Mouse (Mus musculus): ENCODE data around the gene Asap2. TPM values are rescaled to one million over a fixed set of nuclear protein-coding genes. Genes with fewer than 3 reads are reported as not detected.
A peak's percentile ranks its signal among the peaks of the same experiment; 100 is the strongest.

Asap2 gene
- total and polyA plus RNA-seq, 2 experiments from 2014 or later, result 14.9 to 27.8 TPM

GRCm38 (mm10) chr12:21159304-21159703 is 169.0 kb downstream of the Asap2 start:
- Histone ChIP-seq H3K9me3 (ENCODE audit: low read length) (no peaks in the 10 kb centered on the region), H3K27me3 (ENCODE audit: insufficient read depth, low read length) (no peaks in the 10 kb centered on the region), H3K9ac (no peak overlapping the region), H3K4me1 (ENCODE audit: insufficient read depth) (peaks cover 12% of the 10 kb centered on the region; the same call in 1 of the 2 replicates), H3K4me3 (ENCODE audit: low read depth, low read length) (no peak overlapping the region), H3K4me2 (ENCODE audit: low read depth) (no peak overlapping the region), H3K36me3 (ENCODE audit: insufficient read depth) (no peaks in the 10 kb centered on the region), H3K27ac (ENCODE audit: low read depth, low read length) (no peak overlapping the region)
- DNase-seq (no peak), ATAC-seq (no peak)
- WGBS, result 69% methylated on average over 7 of the region's 7 CpGs
- TF ChIP-seq CTCF (IDR thresholded peaks at IDR 0.05; ENCODE audit: low read depth), result no peak

GRCm38 (mm10) chr12:21160327-21160828 is 170.1 kb downstream of the Asap2 start:
- peak; percentile 57 for DNase-seq
- Histone ChIP-seq H3K9me3 (ENCODE audit: low read length) (no peaks in the 10 kb centered on the region), H3K9ac (no peak overlapping the region), H3K4me3 (ENCODE audit: low read depth, low read length) (no peak overlapping the region), H3K36me3 (ENCODE audit: insufficient read depth) (no peaks in the 10 kb centered on the region), H3K27ac (ENCODE audit: low read depth, low read length) (no peak overlapping the region), H3K4me2 (ENCODE audit: low read depth) (no peak overlapping the region), H3K27me3 (ENCODE audit: insufficient read depth, low read length) (no peaks in the 10 kb centered on the region), H3K4me1 (ENCODE audit: insufficient read depth) (peaks cover 12% of the 10 kb centered on the region; the same call in 1 of the 2 replicates)
- ATAC-seq, result peak; percentile 50
- TF ChIP-seq CTCF (IDR thresholded peaks at IDR 0.05; ENCODE audit: low read depth), result no peak
- 56% methylated on average over 8 of the region's 8 CpGs for WGBS

- Histone ChIP-seq H3K4me1 (ENCODE audit: insufficient read depth) (peaks cover 12% of the 10 kb centered on the region; the same call in 1 of the 2 replicates), H3K27ac (ENCODE audit: low read depth, low read length) (no peak overlapping the region), H3K9ac (no peak overlapping the region), H3K9me3 (ENCODE audit: low read length) (no peaks in the 10 kb centered on the region), H3K36me3 (ENCODE audit: insufficient read depth) (no peaks in the 10 kb centered on the region), H3K4me2 (ENCODE audit: low read depth) (no peak overlapping the region), H3K4me3 (ENCODE audit: low read depth, low read length) (no peak overlapping the region), H3K27me3 (ENCODE audit: insufficient read depth, low read length) (no peaks in the 10 kb centered on the region)
- no peak for DNase-seq
- WGBS, result 94% methylated on average over 4 of the region's 4 CpGs
- no peak for ATAC-seq
- no peak for TF ChIP-seq CTCF (IDR thresholded peaks at IDR 0.05; ENCODE audit: low read depth)
These were observed 171.6 kb downstream of the Asap2 start for GRCm38 (mm10) chr12:21161841-21162240.

DNA sequence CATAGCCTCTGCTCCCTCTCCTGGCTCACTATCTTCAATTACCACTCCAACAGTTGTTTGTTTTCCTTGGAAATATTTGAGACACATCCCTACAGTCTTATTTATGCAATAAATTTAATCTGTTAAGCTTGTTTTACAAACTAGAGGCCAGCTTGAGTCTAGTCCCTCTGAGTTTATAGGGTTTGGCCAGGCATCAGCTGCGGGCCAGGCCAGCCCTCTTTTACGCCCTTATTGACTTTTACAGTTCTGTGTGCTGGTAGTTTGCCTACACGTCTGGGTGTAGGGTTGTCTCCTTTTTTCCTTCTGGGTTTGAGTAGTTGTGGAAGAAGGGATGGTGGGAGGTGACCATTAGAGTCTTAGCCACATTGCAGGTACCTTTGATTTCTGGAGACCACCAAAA is 173.4 kb downstream of the Asap2 start:
- H3K4me2 ChIP-seq (ENCODE audit: low read depth), result no peak overlapping the region
- no peak for TF ChIP-seq CTCF (IDR thresholded peaks at IDR 0.05; ENCODE audit: low read depth)
- no peak overlapping the region for H3K27ac ChIP-seq (ENCODE audit: low read depth, low read length)
- DNase-seq (no peak), ATAC-seq (no peak)
- 94% methylated on average over 3 of the region's 3 CpGs for WGBS
- H3K27me3 ChIP-seq (ENCODE audit: insufficient read depth, low read length), result no peaks in the 10 kb centered on the region
- no peak overlapping the region for H3K4me3 ChIP-seq (ENCODE audit: low read depth, low read length)
- no peaks in the 10 kb centered on the region for H3K36me3 ChIP-seq (ENCODE audit: insufficient read depth)
- no peak overlapping the region for H3K9ac ChIP-seq
- H3K9me3 ChIP-seq (ENCODE audit: low read length), result no peaks in the 10 kb centered on the region
- peaks cover 12% of the 10 kb centered on the region; the same call in 1 of the 2 replicates for H3K4me1 ChIP-seq (ENCODE audit: insufficient read depth)

GRCm38 (mm10) chr12:21164251-21164650 is 174.0 kb downstream of the Asap2 start:
- peaks cover 12% of the 10 kb centered on the region; the same call in 1 of the 2 replicates for H3K4me1 ChIP-seq (ENCODE audit: insufficient read depth)
- peaks cover 5% of the 10 kb centered on the region for H3K36me3 ChIP-seq (ENCODE audit: insufficient read depth)
- H3K9me3 ChIP-seq (ENCODE audit: low read length), result no peaks in the 10 kb centered on the region
- no peak overlapping the region for H3K4me3 ChIP-seq (ENCODE audit: low read depth, low read length)
- H3K4me2 ChIP-seq (ENCODE audit: low read depth), result no peak overlapping the region
- no peak for DNase-seq
- no peaks in the 10 kb centered on the region for H3K27me3 ChIP-seq (ENCODE audit: insufficient read depth, low read length)
- TF ChIP-seq CTCF (IDR thresholded peaks at IDR 0.05; ENCODE audit: low read depth), result no peak
- WGBS, result 82% methylated on average over 8 of the region's 8 CpGs
- no peak for ATAC-seq
- no peak overlapping the region for H3K9ac ChIP-seq
- no peak overlapping the region for H3K27ac ChIP-seq (ENCODE audit: low read depth, low read length)

DNA sequence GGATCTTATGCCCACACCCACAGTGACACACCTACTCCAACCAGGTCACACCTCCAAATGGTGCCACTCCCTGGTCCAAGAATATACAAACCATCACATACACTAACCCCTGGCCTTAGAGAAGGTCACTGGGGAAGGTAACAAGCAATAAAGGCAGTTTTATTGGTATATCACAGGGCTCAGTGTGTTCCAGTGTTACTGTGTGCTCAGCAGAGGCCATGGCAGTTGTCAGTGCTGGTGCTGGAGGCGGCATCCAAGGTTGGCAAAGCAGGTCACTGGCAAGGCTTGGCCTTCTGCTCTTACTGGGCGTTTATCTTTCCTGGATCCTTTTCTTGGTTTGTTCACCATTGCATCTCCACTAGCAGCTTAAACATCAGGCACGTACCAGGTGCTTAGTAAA is 174.9 kb downstream of the Asap2 start:
- Histone ChIP-seq H3K36me3 (ENCODE audit: insufficient read depth) (peaks cover 14% of the 10 kb centered on the region), H3K9me3 (ENCODE audit: low read length) (no peaks in the 10 kb centered on the region), H3K4me2 (ENCODE audit: low read depth) (no peak overlapping the region), H3K27ac (ENCODE audit: low read depth, low read length) (no peak overlapping the region), H3K9ac (no peak overlapping the region), H3K27me3 (ENCODE audit: insufficient read depth, low read length) (no peaks in the 10 kb centered on the region), H3K4me1 (ENCODE audit: insufficient read depth) (peaks cover 6% of the 10 kb centered on the region; the same call in 1 of the 2 replicates), H3K4me3 (ENCODE audit: low read depth, low read length) (no peak overlapping the region)
- WGBS, result 85% methylated on average over 3 of the region's 3 CpGs
- TF ChIP-seq CTCF (IDR thresholded peaks at IDR 0.05; ENCODE audit: low read depth), result no peak
- ATAC-seq (no peak), DNase-seq (no peak)

- no peaks in the 10 kb centered on the region for H3K4me1 ChIP-seq (ENCODE audit: insufficient read depth)
- DNase-seq (no peak), ATAC-seq (0 out of 2 replicates have a peak, but pooled peaks have one; percentile 12)
- 59% methylated on average over 7 of the region's 7 CpGs for WGBS
- H3K27me3 ChIP-seq (ENCODE audit: insufficient read depth, low read length), result no peaks in the 10 kb centered on the region
- no peak overlapping the region for H3K27ac ChIP-seq (ENCODE audit: low read depth, low read length)
- no peaks in the 10 kb centered on the region for H3K9me3 ChIP-seq (ENCODE audit: low read length)
- H3K4me2 ChIP-seq (ENCODE audit: low read depth), result no peak overlapping the region
- H3K9ac ChIP-seq, result no peak overlapping the region
- no peak for TF ChIP-seq CTCF (IDR thresholded peaks at IDR 0.05; ENCODE audit: low read depth)
- H3K4me3 ChIP-seq (ENCODE audit: low read depth, low read length), result no peak overlapping the region
- peaks cover 15% of the 10 kb centered on the region for H3K36me3 ChIP-seq (ENCODE audit: insufficient read depth)
These were observed 175.7 kb downstream of the Asap2 start for GRCm38 (mm10) chr12:21165891-21166342.
